Mouse (Mus musculus) fat pad, adult 2 months (tissue): ENCODE measurements at regions not wholly inside any gene's neighbourhood (a gene's known extent, or its start where the extent isn't known, plus 50 kb on each side); places are given as distances from the start of the nearest gene placed in this dataset.
"Not testable (repeated sequence)": the region's sequence is repeated elsewhere in the genome, so short reads cannot be mapped to it uniquely, and the experiment has no call there.

Source experiments
- DNase-seq: peaks from one replicate; pipeline ENCODE4 v3.0.0-alpha.2; 2011; ENCODE audit warnings: low read depth, low spot score; ENCODE audit errors: extremely low read depth

GRCm38 (mm10) chr7:129769673-129770072, 178.0 kb downstream of the Wdr11 start:
- DNase-seq = not testable (repeated sequence)

- no peak for DNase-seq
These were observed 180.2 kb downstream of the Wdr11 start for GRCm38 (mm10) chr7:129771876-129772275.

- no peak for DNase-seq
These were observed 181.1 kb downstream of the Wdr11 start for GRCm38 (mm10) chr7:129772540-129773331.

- no peak for DNase-seq
These were observed 182.7 kb downstream of the Wdr11 start for GRCm38 (mm10) chr7:129774261-129774861.

- no peak for DNase-seq
These were observed 183.5 kb downstream of the Wdr11 start for GRCm38 (mm10) chr7:129775189-129775588.

GRCm38 (mm10) chr7:129778842-129779421, 187.3 kb downstream of the Wdr11 start:
- DNase-seq = no peak

GRCm38 (mm10) chr7:129779939-129780338, 188.3 kb downstream of the Wdr11 start:
- DNase-seq = no peak

- DNase-seq = no peak
These were observed 190.1 kb downstream of the Wdr11 start for GRCm38 (mm10) chr7:129781756-129782155.

- no peak for DNase-seq
These were observed 193.3 kb downstream of the Wdr11 start for GRCm38 (mm10) chr7:129784966-129785365.

- DNase-seq = no peak
These were observed 195.3 kb downstream of the Wdr11 start for GRCm38 (mm10) chr7:129787011-129787410.

- no peak for DNase-seq
These were observed 196.1 kb downstream of the Wdr11 start for GRCm38 (mm10) chr7:129787736-129788135.

GRCm38 (mm10) chr7:129789461-129789860, 197.8 kb downstream of the Wdr11 start:
- DNase-seq = no peak

GRCm38 (mm10) chr7:129790590-129791449, 199.2 kb downstream of the Wdr11 start:
- no peak for DNase-seq

- DNase-seq = no peak
These were observed 199.8 kb downstream of the Wdr11 start for GRCm38 (mm10) chr7:129791450-129791820.

GRCm38 (mm10) chr7:129793733-129794132, 202.1 kb downstream of the Wdr11 start:
- no peak for DNase-seq

- DNase-seq = no peak
These were observed 202.6 kb downstream of the Wdr11 start for GRCm38 (mm10) chr7:129794276-129794675.

- DNase-seq = no peak
These were observed 206.9 kb downstream of the Wdr11 start for GRCm38 (mm10) chr7:129798525-129798924.

- no peak for DNase-seq
These were observed 208.8 kb downstream of the Wdr11 start for GRCm38 (mm10) chr7:129800461-129800867.

- DNase-seq = no peak
These were observed 209.8 kb downstream of the Wdr11 start for GRCm38 (mm10) chr7:129801431-129801847.

- DNase-seq = no peak
These were observed 210.5 kb downstream of the Wdr11 start for GRCm38 (mm10) chr7:129802168-129802567.

- no peak for DNase-seq
These were observed 213.7 kb downstream of the Wdr11 start for GRCm38 (mm10) chr7:129805340-129805739.
